ENCODE assay signal across 8 mouse cellular contexts in genomic region chr6:54325246-54325885, GRCm38 (mm10). TPM values are rescaled to one million over a fixed set of nuclear protein-coding genes. Genes with fewer than 3 reads are reported as not detected.
DNase-seq lines count a peak whose midpoint lies in the region; ATAC-seq and TF ChIP-seq lines count a peak whose summit lies in the region.

TSS of gene Prr15 (plus strand) at chr6:54325835.

- no peak for TF ChIP-seq CTCF in lung, adult 2 months (IDR thresholded peaks at IDR 0.05; ENCODE audit: insufficient read depth, low read length)

- 15% methylated on average over 3 of the region's 3 CpGs for WGBS in lung, adult 2 months
- 79% methylated on average over 3 of the region's 3 CpGs for WGBS in forebrain, embryonic 12.5 days
- 75% methylated on average over 3 of the region's 3 CpGs for WGBS in limb, embryonic 11.5 days
- 63% methylated on average over 3 of the region's 3 CpGs for WGBS in neural tube, embryonic 15.5 days

- H3K4me2 ChIP-seq in forebrain, embryonic 12.5 days, result peak within 1 kb of the TSS; percentile 96
- peak within 1 kb of the TSS; percentile 84 for H3K4me2 ChIP-seq in limb, embryonic 11.5 days (ENCODE audit: low read depth, severe bottlenecking)
- peak within 1 kb of the TSS; percentile 86 for H3K4me2 ChIP-seq in neural tube, embryonic 15.5 days

- no peaks in the 10 kb centered on the region; the same call in 1 of the 2 replicates for H3K4me1 ChIP-seq in lung, adult 2 months (ENCODE audit: control insufficient read depth, insufficient read depth, low read length)
- peaks cover 15% of the 10 kb centered on the region for H3K4me1 ChIP-seq in forebrain, embryonic 12.5 days
- H3K4me1 ChIP-seq in limb, embryonic 11.5 days (ENCODE audit: control insufficient read depth, insufficient read depth, low read length), result peaks cover 14% of the 10 kb centered on the region
- H3K4me1 ChIP-seq in neural tube, embryonic 15.5 days, result peaks cover 22% of the 10 kb centered on the region

- DNase-seq in lung, adult 2 months, result no peak
- no peak for DNase-seq in lung, postnatal 14 days
- DNase-seq in limb, embryonic 11.5 days (ENCODE audit: low spot score), result no peak
- no peak for DNase-seq in c-Kit-positive CD71-positive TER-119-positive erythroid progenitor cells, embryonic 14.5 days (ENCODE audit: low spot score)

- H3K36me3 ChIP-seq in forebrain, embryonic 12.5 days (replicated peaks), result no peaks in the 10 kb centered on the region
- H3K36me3 ChIP-seq in limb, embryonic 11.5 days (ENCODE audit: control insufficient read depth, insufficient read depth, low read length), result no peaks in the 10 kb centered on the region
- no peaks in the 10 kb centered on the region for H3K36me3 ChIP-seq in neural tube, embryonic 15.5 days

- no peaks in the 10 kb centered on the region for H3K9me3 ChIP-seq in forebrain, embryonic 12.5 days
- H3K9me3 ChIP-seq in limb, embryonic 11.5 days (ENCODE audit: control insufficient read depth, low read length), result no peaks in the 10 kb centered on the region
- H3K9me3 ChIP-seq in neural tube, embryonic 15.5 days (replicated peaks), result no peaks in the 10 kb centered on the region

- no peak within 1 kb of the TSS for H3K27ac ChIP-seq in forebrain, embryonic 12.5 days
- no peak within 1 kb of the TSS for H3K27ac ChIP-seq in limb, embryonic 11.5 days (replicated peaks; ENCODE audit: low read depth, low read length)
- no peak within 1 kb of the TSS for H3K27ac ChIP-seq in neural tube, embryonic 15.5 days (replicated peaks)

- H3K27me3 ChIP-seq in forebrain, embryonic 12.5 days, result peaks cover 57% of the 10 kb centered on the region
- peaks cover 36% of the 10 kb centered on the region for H3K27me3 ChIP-seq in limb, embryonic 11.5 days (ENCODE audit: control insufficient read depth, insufficient read depth, low read length)
- peaks cover 62% of the 10 kb centered on the region for H3K27me3 ChIP-seq in neural tube, embryonic 15.5 days (replicated peaks)

- H3K9ac ChIP-seq in forebrain, embryonic 12.5 days, result peak within 1 kb of the TSS; percentile 47
- no peak within 1 kb of the TSS for H3K9ac ChIP-seq in limb, embryonic 11.5 days (ENCODE audit: low read length)
- peak within 1 kb of the TSS; percentile 37 for H3K9ac ChIP-seq in neural tube, embryonic 15.5 days (replicated peaks)

- ATAC-seq in forebrain, embryonic 12.5 days (ENCODE audit: low FRiP score), result no peak
- ATAC-seq in limb, embryonic 11.5 days (ENCODE audit: insufficient number of reproducible peaks, low FRiP score, low TSS enrichment, low read depth), result no peak
- ATAC-seq in neural tube, embryonic 15.5 days (ENCODE audit: low FRiP score), result no peak
- ATAC-seq in inflammation-experienced regulatory T-cells, adult 6 months, result no peak
- no peak for ATAC-seq in cerebellum, adult (ENCODE audit: insufficient number of reproducible peaks, low FRiP score, low TSS enrichment)

- H3K4me3 ChIP-seq in lung, adult 2 months (replicated peaks; ENCODE audit: extremely low read depth, low read depth, low read length), result peak within 1 kb of the TSS; percentile 76
- peak within 1 kb of the TSS; percentile 52 for H3K4me3 ChIP-seq in forebrain, embryonic 12.5 days (replicated peaks)
- peak within 1 kb of the TSS; percentile 43 for H3K4me3 ChIP-seq in limb, embryonic 11.5 days (ENCODE audit: low read depth, low read length)
- H3K4me3 ChIP-seq in neural tube, embryonic 15.5 days (replicated peaks), result peak within 1 kb of the TSS; percentile 51

- TF ChIP-seq POLR2A in lung, adult 2 months (IDR thresholded peaks at IDR 0.05; ENCODE audit: borderline replicate concordance, extremely low read depth, low read depth, low read length), result no peak

RNA-seq across cellular contexts. Expression of gene Prr15, which starts in this region (rescaled TPM):
- polyA plus RNA-seq in lung, adult 2 months (2012; rRNA removed), result 3.5 TPM in 2 replicates
- 7.8 and 8.8 TPM in 2 replicates for polyA plus RNA-seq in forebrain, embryonic 12.5 days (2016; fragmentation: Nextera tagmentation; extraction: Ambion mirVana)
- 0.09 and 0.24 TPM in 2 replicates for polyA plus RNA-seq in limb, embryonic 11.5 days (2014; fragmentation: Nextera tagmentation; extraction: Ambion mirVana)
- polyA plus RNA-seq in neural tube, embryonic 15.5 days (2015; fragmentation: Nextera tagmentation; extraction: Ambion mirVana), result 1.0 and 1.6 TPM in 2 replicates
- under 1 TPM in 2 of 3 experiments, not detected in 1; 0.39 to 0.59 TPM for polyA plus RNA-seq in inflammation-experienced regulatory T-cells, adult 6 months (2017; shearing (Covaris generic))
